Mouse (Mus musculus) activated CD4-positive, CD25-positive, alpha-beta regulatory T cell, adult 4 months (primary cell): ENCODE data around the gene Mfsd8. TPM values are rescaled to one million over a fixed set of nuclear protein-coding genes. Genes with fewer than 3 reads are reported as not detected.
"Not testable (repeated sequence)": the region's sequence is repeated elsewhere in the genome, so short reads cannot be mapped to it uniquely, and the experiment has no call there.

Experiments used
- ATAC-seq: one replicate; pipeline ENCODE4 v1.8.0; 2017
- polyA plus RNA-seq, 2 experiments: library from polyadenylated mRNA; unstranded; fragments of 100-300 nt; shearing (Covaris generic); gene quantifications; one replicate each; pipeline ENCODE4 v1.2.1; 2017

Mfsd8 gene
- 10 to 100 TPM; 12.7 to 16.5 TPM for polyA plus RNA-seq

DNA sequence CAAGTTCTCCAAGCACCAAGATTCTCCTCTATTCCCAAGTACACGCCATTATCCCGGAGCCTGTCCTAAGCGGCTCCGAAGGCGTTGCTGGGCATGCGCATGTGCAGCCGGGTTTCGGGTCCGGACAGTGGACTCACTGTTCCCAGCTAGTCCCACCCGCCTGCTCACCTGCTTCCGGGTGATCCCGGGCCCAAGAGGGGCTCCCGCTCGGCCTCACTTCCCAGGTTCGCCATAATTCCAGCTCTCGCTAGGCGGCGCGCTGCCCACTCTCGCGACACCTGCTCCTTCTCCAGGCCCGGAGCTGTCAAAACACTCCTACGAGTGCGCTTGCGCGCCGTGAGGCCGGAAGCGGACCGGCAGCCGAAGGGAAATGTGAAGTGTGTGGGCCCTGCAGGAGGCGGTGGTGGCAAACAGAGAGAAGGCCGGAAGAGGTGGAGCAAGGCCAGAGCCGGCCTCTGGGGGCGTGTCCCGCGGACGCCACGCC lies at the start of gene Mfsd8:
Gene Mfsd8 (minus strand): TSS at position 414 of the 484 bp plus-strand sequence.
- peak; percentile 97 for ATAC-seq

DNA sequence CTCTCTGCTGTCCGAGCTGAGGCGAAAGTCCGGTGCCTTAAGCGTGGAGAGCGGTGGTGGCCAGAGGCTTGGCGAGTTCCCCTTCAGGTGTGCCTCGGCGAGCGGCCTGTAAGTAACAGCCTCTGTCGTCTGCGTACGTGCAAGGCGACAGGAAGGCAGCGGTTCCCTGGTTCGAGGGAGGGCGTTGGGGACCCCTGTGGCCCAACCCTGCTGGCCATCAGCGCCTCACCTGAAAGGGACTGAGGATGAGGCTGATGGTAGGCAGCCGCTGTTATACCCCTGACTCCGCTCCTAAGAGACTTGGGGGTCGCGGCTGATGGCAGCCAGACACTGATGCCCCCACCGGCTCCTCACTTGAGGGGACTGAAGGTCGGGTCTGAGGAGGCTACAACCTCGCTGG lies 47.6 kb upstream of the Mfsd8 start:
- peak; percentile 44 for ATAC-seq

GRCm38 (mm10) chr3:40893816-40894258 lies 47.2 kb upstream of the Mfsd8 start:
- peak; percentile 98 for ATAC-seq

GRCm38 (mm10) chr3:40853123-40853738 lies 6.5 kb upstream of the Mfsd8 start:
- ATAC-seq, result peak; percentile 67

GRCm38 (mm10) chr3:40847936-40848335 lies 1.2 kb upstream of the Mfsd8 start:
- not testable (repeated sequence) for ATAC-seq

GRCm38 (mm10) chr3:40847018-40847417 lies 332 bp upstream of the Mfsd8 start:
- peak; percentile 16 for ATAC-seq

DNA sequence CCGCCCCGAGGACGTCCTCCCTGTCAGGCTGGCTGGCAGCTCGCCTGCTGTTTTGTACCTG lies 101 bp upstream of the Mfsd8 start, which contains the start of gene Abhd18:
Gene Abhd18 (plus strand): TSS at position 14 of the 61 bp plus-strand sequence.
- not testable (repeated sequence) for ATAC-seq

DNA sequence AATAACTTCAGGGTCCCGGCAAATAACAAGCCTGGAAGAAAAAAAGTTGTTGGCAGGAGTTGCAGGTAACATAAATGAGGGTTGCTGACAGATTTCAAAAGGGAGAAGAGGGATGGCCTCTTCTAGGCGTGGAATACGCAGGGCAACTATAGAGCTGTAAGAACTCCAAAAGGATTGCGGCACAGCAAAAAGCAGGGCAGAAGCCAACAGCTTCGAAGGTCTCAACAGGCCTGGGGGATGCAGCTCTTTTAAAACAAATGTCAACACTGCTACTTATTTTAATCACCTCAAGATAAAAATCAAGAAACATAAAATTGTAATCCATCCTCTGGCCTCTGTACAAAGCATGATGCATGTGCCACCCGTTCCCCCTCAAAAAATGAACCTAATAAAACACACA lies 1.2 kb downstream of the Mfsd8 start:
- not testable (repeated sequence) for ATAC-seq

DNA sequence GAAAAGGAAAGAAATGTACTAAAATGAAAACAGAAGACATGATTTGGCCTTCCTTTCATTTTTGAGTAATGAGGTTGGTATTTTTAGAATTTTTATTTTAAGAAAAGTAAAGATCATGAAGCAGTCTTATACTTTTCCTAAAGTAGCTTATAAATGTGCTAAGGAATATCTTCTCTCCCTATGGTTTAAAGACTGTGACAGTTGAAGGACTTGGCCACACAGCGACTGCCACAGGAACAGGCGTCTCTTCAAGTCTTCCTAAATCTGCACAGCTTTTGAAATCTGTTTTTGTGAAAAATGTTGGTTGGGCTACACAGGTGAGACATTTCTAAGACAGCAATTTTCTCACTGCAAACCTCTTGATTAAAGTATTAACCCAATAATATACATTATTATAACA lies 33.4 kb downstream of the Mfsd8 start:
- no peak for ATAC-seq

DNA sequence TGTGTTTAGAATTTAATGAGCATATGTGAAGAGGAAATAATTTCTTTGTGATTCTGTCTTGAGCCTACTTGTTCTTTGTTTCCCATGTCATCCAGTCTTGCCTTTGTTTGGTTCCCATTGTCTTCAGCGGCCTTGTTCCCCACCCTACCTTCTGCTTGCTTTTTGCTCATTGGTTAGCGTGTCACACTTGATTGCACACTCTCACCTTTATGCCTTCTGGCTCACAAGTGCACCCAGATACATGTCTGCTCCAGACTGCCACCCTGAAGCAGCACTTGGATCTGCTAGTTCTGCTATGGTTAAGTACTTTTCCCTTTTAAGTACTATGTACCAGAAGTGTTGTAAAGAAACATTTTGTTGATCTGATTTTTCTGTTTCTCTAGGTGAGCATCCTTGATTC lies 36.8 kb downstream of the Mfsd8 start:
- no peak for ATAC-seq

GRCm38 (mm10) chr3:40808686-40809085 lies 38.0 kb downstream of the Mfsd8 start:
- no peak for ATAC-seq

GRCm38 (mm10) chr3:40806871-40807270 lies 39.8 kb downstream of the Mfsd8 start:
- no peak for ATAC-seq

- ATAC-seq, result peak; percentile 30
These were observed 46.3 kb downstream of the Mfsd8 start for GRCm38 (mm10) chr3:40800373-40800823.

GRCm38 (mm10) chr3:40799530-40800372 lies 46.9 kb downstream of the Mfsd8 start, which contains the start of gene Plk4:
Gene Plk4, plus strand, starts transcription at chr3:40800019.
- peak; percentile 87 for ATAC-seq

DNA sequence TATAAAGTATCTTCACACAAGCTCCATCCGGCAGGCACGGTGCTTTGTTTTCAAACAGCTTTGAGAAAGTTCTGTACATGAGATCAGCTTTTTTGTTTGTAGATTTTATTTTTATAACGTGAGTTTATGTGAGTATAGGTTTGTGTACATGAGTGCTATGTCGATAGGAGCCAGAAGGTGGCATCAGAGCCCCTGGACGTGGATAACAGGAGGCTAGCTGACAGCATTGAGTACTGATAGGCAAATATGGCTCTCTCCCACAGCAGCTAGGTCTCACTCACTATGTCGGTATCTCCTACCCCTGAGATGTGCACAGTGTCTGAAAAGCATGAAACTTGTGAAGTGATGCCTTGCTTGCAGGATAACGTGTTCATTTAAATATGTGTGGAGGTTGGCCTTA lies 48.2 kb downstream of the Mfsd8 start:
- ATAC-seq, result peak; percentile 40

- ATAC-seq, result no peak
These were observed 48.6 kb downstream of the Mfsd8 start for GRCm38 (mm10) chr3:40798054-40798453.

GRCm38 (mm10) chr3:40793783-40794182 lies 52.9 kb downstream of the Mfsd8 start:
- no peak for ATAC-seq

Other genes starting within 250 kb of the Mfsd8 start
- gene Slc25a31, start 138.0 kb downstream of the Mfsd8 start, polyA plus RNA-seq, result not detected
- 10 to 100 TPM; 24.8 to 28.5 TPM for gene Hspa4l, start 102.4 kb downstream of the Mfsd8 start, polyA plus RNA-seq
- 10 to 100 TPM; 13.0 to 14.1 TPM for gene Plk4, start 46.9 kb downstream of the Mfsd8 start, polyA plus RNA-seq
- 10 to 100 TPM; 14.3 to 15.8 TPM for gene Abhd18, start 84 bp upstream of the Mfsd8 start, polyA plus RNA-seq
- gene 1700034I23Rik, start 55.7 kb upstream of the Mfsd8 start, polyA plus RNA-seq, result under 1 TPM; 0.49 to 0.88 TPM
- gene Larp1b, start 102.9 kb upstream of the Mfsd8 start, polyA plus RNA-seq, result 10 to 100 TPM; 20.0 to 24.7 TPM
- gene Pgrmc2, start 236.2 kb upstream of the Mfsd8 start, polyA plus RNA-seq, result 1 to 10 TPM; 3.1 to 5.0 TPM